Mouse (Mus musculus) megakaryocyte-erythroid progenitor cell, adult 5-6 weeks (primary cell): ENCODE data around the gene Foxk2. TPM values are rescaled to one million over a fixed set of nuclear protein-coding genes. Genes with fewer than 3 reads are reported as not detected.
A peak's percentile ranks its signal among the peaks of the same experiment; 100 is the strongest.
"Not testable (repeated sequence)": the region's sequence is repeated elsewhere in the genome, so short reads cannot be mapped to it uniquely, and the experiment has no call there.

Experiments
- ATAC-seq: replicated peaks from 2 replicates; pipeline ENCODE4 v1.8.0; 2016; ENCODE audit warnings: mild to moderate bottlenecking, inconsistent platforms; ENCODE audit not compliant: severe bottlenecking, poor library complexity, low FRiP score, low TSS enrichment
- total RNA-seq, 2 experiments: library from RNA; stranded (forward) in 1 of 2; stranded (reverse) in 1 of 2; fragments of 200-1000, 215-1000 nt in 1 of 2; fragments of >200 nt in 1 of 2; fragmentation: Nextera tagmentation in 1 of 2; gene quantifications; 2 replicates each; pipeline ENCODE4 v1.2.3; 2014 to 2017

Gene Foxk2
- total RNA-seq, 2 experiments from 2014 or later = 27.3 to 40.4 TPM

DNA sequence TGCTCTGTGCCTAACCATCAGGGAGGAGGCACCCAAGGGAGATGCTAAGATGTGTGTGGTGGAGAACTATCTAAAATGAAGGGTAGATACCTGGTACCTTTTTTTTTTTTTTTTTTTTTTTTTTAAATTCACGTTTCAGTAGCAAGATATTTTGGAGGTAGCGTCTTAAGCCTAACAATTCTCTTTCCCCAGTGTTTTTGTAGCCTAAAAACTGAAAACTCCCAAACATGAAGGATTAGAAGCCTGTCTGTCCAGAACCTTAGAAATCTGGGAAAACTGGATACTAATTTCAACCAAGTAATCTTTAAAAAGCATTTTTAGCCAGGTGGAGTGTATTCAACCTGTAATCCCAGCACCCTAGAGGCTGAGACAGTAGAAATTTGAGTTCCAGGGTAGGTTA lies 1.3 kb downstream of the Foxk2 start:
- ATAC-seq = peak; percentile 8; the same call in 1 of the 2 replicates

DNA sequence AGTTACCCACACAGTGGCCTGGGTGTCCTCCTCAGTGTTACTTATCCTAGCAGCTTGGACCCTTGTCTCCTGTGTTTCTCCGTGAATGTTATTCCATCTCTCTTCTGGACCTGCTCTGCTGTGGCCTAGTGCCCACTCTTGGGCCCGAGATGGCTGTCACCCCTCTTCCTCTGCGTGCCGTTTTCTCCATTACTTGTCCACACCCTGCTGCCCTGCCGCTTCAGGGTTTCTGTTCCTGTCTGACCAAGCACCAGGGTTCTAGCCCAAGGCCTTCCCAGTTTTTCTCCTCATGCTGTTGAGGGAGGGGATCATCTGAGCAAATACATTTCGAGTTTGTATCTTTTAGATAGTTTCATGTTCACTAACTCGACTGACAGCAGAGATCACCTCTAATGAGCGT lies 17.7 kb downstream of the Foxk2 start:
- no peak for ATAC-seq

DNA sequence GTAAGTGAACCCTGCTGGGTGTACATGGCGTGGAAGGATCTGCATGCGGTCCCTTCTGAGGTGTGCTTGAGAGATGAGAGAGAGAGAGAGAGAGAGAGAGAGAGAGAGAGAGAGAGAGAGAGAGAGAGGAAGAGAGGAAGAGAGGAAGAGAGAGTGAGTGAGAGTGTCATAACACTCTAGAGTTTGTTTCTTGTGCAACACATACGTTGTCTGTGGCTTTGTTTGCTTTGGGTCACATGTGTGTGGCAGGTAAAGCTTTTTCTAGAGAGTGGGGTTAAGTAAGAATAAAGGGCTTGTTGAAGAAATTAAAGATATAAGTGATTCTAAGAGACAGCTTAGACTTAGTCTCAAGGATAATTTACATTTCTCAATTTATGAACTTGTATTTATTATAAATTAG lies 18.2 kb downstream of the Foxk2 start:
- no peak for ATAC-seq

DNA sequence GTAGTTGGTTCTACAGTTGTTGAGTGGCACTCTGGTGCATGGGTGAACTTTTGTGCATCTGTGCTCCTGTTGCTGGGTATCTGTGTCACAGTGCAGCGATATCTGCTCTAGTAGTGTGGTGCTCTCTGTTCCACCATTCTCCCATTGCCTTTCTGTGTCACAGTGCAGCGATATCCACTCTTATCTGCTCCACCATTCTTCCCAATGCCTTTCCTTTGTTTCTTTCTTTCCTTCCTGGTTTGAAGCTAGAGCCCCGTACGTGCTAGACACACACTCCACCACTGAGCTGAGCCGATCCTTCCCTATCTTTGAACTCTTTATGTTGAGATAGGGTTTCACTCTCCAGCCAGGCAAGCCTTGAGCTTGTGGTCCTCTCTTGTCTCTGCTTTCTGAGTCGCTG lies 23.1 kb downstream of the Foxk2 start:
- peak; percentile 62 for ATAC-seq

DNA sequence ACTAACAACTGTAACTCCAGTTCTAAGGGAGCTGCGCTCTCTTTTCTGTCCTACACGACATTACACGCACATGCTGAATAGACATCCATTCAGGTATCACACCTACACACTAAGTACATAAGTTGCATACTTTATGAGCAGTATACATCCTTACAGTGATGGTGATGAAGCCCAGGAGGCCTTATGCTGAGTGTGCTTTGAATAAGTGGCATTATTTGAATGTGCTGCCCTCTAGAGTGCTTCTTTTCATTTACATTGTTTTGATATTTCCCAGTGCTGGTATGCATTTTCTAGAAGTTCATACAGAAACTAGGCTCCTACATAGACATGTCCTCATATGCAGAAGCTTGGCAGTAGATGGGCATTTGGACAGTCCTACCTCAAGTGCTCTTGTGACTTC lies 30.1 kb downstream of the Foxk2 start:
- no peak for ATAC-seq

DNA sequence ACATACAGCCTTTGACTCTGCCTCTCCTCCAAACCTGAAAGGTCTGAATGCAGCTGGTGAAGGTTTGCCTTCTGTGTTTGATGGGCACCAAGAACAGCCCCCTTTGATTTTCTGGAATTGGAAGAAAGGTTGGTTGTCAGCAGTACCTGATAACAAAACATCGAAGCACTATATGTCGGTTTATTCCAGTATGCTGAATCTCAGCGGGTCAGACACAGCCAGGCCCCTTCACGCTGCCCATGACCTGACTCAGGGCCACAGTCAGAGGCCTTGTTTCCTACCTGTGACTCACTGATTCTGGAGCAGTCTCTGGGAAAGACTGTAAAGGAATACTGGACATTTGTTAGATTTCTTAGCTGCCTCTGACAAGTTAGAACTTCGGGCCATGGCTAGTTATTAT lies 35.0 kb downstream of the Foxk2 start:
- ATAC-seq = no peak

DNA sequence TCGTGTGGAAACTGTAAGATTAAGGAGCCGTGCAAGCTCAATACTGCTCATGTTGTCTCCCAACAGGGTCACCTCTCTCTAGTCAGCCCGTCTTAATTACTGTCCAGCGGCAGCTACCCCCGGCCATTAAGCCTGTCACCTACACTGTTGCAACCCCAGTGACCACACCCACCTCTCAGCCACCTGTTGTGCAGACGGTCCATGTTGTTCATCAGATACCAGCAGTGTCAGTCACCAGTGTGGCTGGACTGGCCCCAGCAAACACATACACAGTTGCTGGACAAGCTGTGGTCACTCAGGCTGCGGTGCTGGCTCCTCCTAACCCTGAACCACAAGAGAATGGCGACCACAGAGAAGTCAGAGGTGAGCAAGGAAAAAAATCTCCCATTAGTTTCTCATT lies 38.7 kb downstream of the Foxk2 start:
- ATAC-seq = no peak

DNA sequence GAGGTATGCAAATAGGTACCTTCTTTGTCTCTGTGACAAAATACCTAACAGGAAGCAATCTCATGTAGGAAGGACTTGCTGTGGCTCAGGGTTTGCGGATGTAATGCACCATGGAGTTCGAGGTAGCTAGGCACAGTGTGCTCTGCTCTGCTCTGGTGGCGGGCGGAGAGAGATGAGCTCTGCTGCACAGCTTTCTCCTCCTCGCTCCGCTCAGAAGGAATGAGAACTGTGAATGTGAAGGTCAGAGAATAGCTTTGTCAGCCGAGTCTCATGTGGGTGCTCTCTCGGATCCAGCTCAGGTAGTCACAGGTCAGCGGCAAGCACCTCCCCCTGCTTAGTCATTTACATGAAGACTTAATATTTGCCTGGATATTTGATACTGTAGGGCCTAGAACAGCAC lies 40.5 kb downstream of the Foxk2 start:
- no peak for ATAC-seq

DNA sequence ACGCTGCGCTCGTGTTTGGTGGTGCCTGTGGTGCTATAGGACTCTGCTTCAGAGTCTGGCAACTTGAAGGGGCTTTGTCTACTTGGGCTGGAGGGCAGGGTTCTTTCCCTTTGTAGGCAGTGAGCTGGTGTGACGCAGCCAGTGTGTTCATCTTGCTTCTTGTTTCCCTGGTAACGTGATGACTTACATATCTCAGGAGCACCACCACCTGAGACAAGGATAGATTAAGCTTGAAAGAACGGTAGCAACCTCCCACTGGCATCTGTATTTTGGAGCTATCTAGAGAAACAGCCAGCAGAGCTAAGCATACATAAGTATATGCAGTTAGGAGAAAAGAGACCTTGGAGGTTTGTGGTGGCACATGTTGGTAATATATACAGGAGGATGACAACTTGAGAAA lies 45.6 kb downstream of the Foxk2 start:
- peak; percentile 61 for ATAC-seq

DNA sequence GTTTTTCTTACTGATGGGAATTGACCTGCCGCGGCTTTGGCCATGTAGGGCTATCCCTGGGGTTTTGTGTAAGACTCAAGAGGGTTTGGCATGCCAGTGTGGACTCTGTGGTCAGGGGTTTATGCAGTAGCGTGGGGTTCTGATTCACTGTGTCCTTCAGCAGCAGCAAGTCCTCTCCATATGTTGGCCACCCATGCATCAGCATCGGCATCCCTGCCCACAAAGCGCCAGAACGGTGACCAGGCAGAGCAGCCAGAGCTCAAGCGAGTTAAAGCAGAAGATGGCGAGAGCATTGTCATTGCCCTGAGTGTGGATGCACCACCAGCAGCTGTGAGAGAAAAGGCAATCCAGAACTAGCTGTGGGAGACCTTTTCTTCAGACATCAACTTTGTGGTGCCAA lies 46.8 kb downstream of the Foxk2 start:
- no peak for ATAC-seq

DNA sequence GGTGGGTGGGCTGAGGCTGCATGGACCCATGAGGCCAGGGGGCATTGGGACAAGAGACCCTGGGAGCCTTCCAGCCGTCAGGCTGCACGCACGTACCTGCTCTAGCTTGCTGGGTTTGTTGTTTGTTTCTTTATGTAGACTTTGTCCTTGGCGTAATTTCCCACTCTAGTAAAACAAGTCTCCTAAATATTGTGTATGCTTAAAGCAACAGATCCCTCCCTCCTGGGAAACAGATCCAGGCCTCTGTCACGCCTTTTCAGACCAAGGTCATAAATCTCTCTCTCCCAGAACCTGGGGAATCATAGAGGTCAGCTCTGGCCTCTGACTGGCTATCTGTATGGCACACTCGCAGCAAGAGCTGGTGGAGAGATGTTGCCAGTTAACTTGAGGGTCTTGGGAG lies 47.9 kb downstream of the Foxk2 start:
- not testable (repeated sequence) for ATAC-seq

DNA sequence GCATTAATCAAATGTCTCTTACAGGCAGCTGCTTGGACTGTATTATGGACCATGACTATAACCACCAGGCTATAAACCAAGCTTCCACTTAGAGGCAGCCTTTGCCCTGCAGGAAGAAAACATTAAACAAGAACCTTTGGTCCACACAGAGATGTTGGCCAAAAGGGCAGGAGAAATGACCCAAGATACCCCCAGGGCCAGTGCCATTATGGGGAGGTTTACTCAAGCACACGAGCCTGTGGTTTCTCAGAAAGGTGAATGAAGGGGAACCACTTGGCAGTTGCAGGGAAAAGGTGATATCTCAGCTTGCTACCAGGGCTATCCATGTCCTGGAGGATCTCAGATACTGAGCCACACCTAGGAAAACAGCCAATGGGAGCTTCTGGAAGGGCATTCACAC lies 66.2 kb downstream of the Foxk2 start:
- ATAC-seq = no peak

DNA sequence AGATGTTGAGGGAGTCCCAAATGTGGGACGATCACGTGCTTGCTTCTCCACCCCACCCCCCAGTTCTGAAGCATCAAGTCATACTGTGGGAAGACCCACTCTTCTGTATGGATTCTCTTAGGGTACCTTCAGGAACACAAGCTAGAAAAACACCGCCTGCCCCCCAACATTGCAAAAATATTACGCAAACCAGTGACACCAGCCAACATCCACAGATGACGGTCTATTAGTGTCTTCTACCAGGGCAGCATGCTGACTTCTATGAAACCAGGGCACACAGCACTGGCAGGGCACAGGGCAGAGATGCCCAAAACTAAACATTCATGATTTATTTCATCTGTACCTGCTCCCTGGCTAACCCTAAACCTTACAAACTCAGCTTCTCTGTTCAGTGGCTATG lies 66.9 kb downstream of the Foxk2 start:
- ATAC-seq = no peak

DNA sequence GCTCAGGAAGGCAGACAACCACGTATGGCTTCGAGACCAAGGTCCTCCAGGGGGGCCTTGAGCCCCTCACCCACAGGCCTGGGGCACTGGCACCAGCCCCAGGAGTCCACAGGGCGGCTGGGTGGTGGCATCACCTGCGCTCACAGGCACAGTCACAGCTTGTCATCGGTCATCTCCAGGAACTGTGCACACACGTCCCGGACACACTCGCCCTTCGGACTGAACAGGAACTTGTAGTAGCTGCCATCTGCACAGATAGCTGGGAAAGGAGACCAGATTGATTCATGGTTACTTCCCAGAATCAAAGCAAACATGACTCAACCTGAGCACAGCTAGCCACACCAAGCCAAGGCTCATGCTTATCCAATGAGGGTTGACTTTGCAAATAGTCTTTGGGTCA lies 68.4 kb downstream of the Foxk2 start:
- ATAC-seq = no peak

DNA sequence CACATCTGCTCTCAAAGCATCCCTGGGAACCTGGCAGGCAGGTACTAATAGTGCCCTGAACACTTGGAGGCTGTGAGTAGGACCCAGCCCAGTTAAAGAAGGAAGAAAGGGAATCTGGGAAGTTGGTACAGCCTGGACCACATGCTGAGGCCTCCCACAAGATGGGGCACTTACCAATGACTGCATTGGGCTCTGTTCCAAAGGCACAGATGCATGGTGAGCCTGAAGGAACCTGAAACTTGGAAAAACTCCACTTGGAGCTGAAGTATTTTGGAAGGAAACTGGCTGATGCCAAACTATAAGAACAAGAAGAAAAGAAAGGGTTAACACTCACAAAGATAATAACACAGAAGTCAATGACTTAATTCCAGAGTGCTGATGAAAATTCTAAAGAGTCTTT lies 68.8 kb downstream of the Foxk2 start:
- no peak for ATAC-seq

DNA sequence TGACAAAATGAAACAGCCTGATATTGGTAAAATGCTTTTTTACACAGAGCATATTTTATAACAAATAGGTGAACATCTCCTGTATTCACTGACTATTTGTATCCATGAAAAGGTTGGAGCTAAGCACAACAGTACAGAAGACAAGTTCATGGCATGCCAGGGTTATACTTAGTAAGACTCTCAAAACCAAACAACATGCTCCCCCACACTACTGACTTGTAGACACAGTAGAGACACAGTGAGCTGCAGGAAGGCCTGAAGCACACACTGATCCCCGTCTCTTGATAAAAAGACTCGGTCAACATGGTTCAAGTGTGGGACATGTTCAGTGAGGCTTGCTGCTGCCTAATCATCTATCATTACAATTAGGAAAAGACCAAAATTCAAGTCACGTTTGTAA lies 71.9 kb downstream of the Foxk2 start:
- no peak for ATAC-seq

DNA sequence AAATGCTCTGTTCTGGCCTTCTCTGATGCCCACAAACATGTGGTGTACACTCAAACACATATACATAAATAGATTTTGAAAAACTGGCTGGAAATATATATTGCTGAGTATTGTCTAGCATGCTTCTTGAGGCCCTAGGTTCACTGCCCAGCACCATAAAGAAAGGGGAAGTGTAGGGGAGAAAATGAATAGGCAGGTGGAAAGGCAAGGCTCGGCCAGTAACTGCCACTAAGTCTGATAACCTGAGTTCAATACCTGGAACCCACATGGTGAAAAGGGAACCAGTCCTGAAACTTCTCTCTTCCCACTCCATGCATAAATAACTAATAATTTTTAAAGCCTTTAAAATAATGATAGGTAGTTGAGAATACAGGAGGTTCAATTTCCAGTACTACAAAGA lies 79.9 kb downstream of the Foxk2 start:
- no peak for ATAC-seq

DNA sequence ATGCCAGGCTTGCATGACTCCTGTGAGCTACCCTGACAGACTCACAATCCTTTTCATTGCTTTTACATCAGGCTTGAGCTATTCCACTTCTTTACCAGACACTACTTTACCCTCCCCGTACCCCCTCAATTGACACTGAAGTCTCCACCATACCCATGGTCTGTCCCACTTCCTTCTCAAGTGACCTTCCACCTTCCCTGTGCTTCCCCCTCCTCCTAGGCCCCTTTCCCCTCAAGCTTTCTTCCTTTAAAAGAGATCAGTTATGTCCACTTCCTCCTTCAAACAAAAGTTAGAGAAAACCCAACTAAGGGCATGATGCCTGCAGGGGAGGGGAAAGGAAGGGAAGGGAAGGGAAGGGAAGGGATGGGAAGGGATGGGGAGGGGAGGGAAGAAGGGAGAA lies 80.5 kb downstream of the Foxk2 start:
- ATAC-seq = no peak

DNA sequence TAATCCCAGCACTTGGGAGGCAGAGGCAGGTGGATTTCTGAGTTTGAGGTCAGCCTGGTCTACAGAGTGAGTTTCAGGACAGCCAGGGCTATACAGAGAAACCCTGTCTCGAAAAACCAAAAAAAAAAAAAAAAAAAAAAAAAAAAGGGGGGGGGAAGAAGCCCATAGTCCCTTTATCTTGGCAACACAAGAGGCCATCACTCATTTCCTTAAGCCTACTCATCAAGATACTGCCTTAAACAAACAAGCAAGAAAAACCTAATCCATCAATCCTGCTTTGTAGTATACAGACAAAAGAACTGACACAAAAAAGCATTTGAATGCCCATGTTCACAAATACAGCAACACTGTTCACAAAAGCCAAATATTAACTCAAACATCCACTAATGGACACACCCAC lies 82.6 kb downstream of the Foxk2 start:
- ATAC-seq = 0 out of 2 replicates have a peak, but pooled peaks have one; percentile 51

DNA sequence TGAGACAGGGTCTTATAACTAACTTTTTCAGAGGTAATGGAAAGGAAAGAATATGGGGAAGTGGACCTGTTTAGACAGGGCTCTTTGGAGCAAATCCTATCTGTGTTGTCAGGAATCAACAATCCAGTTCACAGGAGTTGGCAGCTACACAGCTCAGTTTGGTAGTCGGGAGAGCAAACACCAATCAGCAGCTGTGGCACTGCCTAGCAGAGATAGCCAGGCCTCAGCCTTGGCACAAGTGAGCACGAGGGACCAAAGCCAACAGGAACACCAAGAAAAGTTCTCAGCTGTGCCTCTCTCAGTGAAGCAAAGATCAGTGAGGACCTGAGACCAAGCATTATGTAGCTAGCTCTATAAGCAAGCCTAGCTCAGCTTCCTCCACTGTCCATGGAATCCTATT lies 87.2 kb downstream of the Foxk2 start:
- ATAC-seq = peak; percentile 89

DNA sequence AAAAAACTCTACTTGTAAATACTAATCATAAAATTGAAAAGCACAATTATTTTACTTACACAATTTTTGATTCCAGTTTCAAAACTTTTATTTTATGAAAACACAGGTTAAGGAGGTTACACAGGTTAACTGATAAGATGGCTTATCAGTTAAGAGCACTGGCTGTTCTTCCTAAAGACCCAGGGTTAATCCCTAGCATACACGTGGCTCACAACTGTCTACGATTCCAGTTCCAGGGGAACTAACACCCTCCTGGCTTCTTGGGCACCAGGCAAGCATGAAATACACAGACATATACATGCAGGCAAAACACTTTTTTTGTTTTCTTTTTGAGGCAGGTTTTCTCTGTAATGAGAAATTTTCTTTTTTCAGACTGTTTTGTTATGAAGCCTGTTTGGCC lies 88.4 kb downstream of the Foxk2 start:
- ATAC-seq = no peak

DNA sequence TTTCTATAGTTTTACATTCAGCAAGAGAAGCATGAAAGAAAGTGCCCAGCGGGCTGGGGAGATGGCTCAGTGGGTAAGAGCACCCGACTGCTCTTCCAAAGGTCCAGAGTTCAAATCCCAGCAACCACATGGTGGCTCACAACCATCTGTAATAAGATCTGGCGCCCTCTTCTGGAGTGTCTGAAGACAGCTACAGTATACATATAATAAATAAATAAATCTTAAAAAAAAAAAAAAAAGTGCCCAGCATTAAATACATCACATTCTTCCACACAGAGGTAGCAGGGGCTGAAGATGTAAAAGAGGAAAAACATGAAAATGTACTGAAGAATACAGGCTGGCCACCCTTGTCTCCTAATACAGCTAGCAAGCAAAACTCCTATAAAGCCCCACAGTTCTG lies 88.9 kb downstream of the Foxk2 start:
- not testable (repeated sequence) for ATAC-seq
